Mouse (Mus musculus): ENCODE results near the gene Fzr1.

DNA sequence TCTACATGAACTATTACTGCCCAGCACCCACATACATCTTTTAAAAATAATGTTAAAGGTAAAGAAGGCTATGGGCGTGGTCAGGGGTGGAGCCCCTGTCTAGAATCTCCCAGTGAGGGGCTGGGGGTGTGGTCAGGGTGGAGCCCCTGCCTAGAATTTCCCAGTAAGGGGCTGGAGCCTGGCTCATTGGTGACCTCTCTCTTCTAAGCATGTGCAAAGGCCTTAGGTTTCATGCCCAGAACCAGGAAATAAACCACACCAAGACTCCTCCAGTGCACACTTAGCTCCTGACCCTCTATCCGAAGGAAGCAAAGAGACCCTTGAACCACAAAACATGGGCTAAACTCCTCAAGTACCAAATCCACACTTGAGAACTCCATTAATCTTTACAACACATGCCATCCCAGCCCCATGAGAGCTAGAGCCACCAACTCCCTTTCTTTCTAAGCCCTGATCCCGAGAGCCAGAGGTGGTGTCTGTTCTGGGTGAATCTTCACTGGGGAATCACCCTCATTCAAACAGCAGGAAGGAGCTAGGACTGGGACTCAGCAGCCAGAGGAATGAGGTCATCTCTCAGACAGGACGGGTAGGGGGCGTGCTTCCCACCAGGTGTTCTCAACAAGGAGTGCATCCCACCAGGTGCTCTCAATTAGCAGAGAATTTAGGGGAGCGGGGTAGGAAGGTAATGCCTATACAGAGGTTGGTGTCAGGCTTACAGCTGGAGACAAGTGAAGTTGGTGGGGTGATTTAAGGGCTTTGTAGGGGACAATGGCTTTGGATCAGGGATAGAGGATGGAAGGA is 1.6 kb downstream of the Fzr1 start:
- TF ChIP-seq MYOD1 (IDR thresholded peaks at IDR 0.05; ENCODE audit: control insufficient read depth, insufficient read length, low read depth) (no peak), CTCF (IDR thresholded peaks at IDR 0.05; ENCODE audit: control insufficient read depth, insufficient read depth, insufficient read length) (no peak), USF1 (IDR thresholded peaks at IDR 0.05; ENCODE audit: low read depth) (no peak), MAX (IDR thresholded peaks at IDR 0.05) (no peak), MYOG (IDR thresholded peaks at IDR 0.05; ENCODE audit: control insufficient read depth, extremely low read depth, insufficient read length) (no peak), FOSL1 (IDR thresholded peaks at IDR 0.05; ENCODE audit: insufficient read depth, low read length, poor library complexity, severe bottlenecking) (no peak), CEBPB (IDR thresholded peaks at IDR 0.05; ENCODE audit: low read depth) (no peak)

All from C2C12 (cell line).